Mouse (Mus musculus): ENCODE data around the gene Rps2. TPM values are rescaled to one million over a fixed set of nuclear protein-coding genes. Genes with fewer than 3 reads are reported as not detected.
"Not testable (repeated sequence)": the region's sequence is repeated elsewhere in the genome, so short reads cannot be mapped to it uniquely, and the experiment has no call there.

Gene Rps2
- 100 to 1,000 TPM; 564 to 585 TPM for total RNA-seq (2021)
- long read RNA-seq, experiment 1, transcript Rps2-208 (6 exons, 998 nt) = major isoform, 179 of 212 reads
- long read RNA-seq, experiment 1, transcript Rps2-201 (5 exons, 1,094 nt) = minor isoform, 24 of 212 reads
- long read RNA-seq, experiment 1, transcript Rps2-203 (3 exons, 637 nt) = minor isoform, 5 of 212 reads
- long read RNA-seq, experiment 1, partial matches to known transcripts = 2 of 212 reads
- long read RNA-seq, experiment 1, other reads (novel, unspliced or antisense) = 2 of 212 reads
- long read RNA-seq, experiment 2, transcript Rps2-201 (5 exons, 1,094 nt) = minor isoform, 13 of 153 reads
- long read RNA-seq, experiment 2, transcript Rps2-208 (6 exons, 998 nt) = major isoform, 139 of 153 reads
- long read RNA-seq, experiment 2, partial matches to known transcripts = 0 of 153 reads
- long read RNA-seq, experiment 2, other reads (novel, unspliced or antisense) = 0 of 153 reads

GRCm38 (mm10) chr17:24717943-24718342 is at the start of gene Rps2, which contains the start of gene Rnf151:
TSS of gene Rps2 (plus strand) at chr17:24718116.
TSS of gene Rnf151 (minus strand) at chr17:24718063.
- no peak for DNase-seq

DNA sequence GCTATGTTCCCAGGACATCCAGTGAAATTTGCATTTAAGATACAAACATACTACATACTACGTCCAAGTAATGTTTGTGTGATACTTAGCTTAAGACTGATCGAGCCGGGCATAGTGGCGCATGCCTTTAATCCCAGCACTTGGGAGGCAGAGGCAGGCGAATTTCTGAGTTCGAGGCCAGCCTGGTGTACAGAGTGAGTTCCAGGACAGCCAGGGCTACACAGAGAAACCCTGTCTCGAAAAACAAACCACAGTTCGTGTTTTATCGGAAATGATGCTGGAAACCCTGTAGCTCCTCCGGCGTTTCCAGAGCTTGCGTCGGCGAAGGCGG is 48.7 kb upstream of the Rps2 start:
- DNase-seq = not testable (repeated sequence)

DNA sequence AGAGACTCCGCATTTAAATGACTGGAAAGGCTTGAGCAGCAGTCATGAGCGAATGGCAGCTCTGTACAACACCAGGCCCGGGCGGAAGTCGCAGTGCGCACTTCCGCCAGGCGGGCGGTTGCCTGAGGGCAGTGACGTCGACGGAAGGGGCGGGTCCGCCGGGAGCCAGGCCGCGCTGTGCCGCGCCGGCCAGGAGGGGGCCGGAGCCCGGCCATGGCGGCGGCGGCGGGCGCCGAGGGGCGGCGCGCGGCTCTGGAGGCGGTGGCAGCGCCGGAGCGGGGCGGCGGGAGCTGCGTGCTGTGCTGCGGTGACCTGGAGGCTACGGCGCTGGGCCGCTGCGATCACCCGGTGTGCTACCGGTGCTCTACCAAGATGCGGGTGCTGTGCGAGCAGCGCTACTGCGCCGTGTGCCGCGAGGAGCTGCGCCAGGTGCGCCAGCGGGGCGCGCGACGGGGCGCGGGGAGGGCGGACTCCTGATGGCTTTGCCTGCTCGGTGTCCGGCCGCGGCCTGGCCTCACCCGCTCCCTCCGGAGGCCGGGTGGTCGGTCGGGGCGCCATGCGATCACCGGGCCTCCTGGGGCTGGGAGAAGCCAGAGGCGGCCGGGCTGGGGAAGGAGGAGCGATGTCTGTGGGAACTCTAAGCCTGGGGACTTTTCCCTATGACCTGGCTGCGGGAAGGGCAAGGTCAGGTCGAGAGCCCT is 48.2 kb upstream of the Rps2 start, which contains the start of gene Zfp598:
TSS of gene Zfp598 (plus strand) at position 143 of the 701 bp plus-strand sequence.
- peak; percentile 91 for DNase-seq

GRCm38 (mm10) chr17:24670246-24670844 is 47.6 kb upstream of the Rps2 start:
- no peak for DNase-seq

DNA sequence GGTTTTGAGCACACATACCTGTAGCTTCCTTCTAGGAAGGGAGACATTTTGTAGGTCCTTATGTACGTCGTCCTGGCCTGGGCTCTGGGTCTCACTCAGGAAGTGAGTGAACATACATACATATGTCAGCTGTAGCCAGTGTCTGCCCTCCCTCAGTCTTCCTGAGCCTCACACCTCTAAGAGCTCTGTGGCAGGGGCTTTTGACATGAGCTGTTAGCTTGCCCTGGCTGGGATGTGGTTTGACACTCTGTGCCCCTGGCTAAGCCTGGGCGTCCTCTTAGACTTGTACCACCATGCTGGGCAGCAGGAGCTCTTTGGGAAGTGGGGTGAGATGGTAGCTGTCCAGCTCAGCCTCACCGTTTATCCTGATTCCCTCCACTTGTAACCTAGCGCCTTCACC is 46.6 kb upstream of the Rps2 start:
- no peak for DNase-seq

DNA sequence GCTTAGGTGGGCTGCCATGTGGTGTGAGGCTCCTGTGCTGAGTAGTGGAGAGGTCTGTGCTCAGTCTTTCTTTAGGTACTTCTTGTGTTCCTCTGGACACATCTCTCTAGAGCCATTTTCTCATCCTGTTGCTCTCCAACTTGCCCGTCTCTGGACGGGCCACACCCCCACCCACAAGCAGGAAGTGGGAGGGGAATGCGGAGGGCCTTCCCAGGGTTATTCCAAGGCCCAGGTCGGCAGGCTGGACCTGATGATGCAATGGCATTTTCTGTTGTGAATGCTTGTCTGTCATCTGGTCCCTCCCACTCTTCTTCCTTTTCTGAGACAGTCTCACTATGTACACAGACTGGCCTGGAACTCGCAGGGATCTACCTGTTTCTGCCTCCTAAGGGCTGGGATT is 45.8 kb upstream of the Rps2 start:
- DNase-seq = peak; percentile 41

DNA sequence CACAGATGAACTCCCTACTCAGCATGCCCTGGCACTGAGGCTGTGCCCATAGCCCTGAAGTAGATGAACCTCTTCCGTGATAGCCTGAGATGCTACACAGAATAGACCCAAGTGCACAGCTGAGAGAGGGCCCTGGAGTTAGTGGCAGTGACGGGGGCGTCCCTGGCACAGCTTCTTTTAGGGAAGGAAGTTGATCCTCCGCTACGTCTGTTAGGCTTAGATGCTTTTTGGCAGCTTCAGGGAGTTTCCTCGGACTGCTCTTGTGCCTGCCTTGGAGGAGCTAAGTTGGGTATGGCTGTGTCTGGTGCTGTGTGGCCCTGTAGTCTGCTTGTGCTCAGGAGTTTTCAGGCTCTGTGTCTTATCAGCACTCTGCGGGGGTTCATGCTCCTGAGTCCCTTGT is 43.6 kb upstream of the Rps2 start:
- DNase-seq = no peak

GRCm38 (mm10) chr17:24676187-24676586 is 41.7 kb upstream of the Rps2 start:
- no peak for DNase-seq

DNA sequence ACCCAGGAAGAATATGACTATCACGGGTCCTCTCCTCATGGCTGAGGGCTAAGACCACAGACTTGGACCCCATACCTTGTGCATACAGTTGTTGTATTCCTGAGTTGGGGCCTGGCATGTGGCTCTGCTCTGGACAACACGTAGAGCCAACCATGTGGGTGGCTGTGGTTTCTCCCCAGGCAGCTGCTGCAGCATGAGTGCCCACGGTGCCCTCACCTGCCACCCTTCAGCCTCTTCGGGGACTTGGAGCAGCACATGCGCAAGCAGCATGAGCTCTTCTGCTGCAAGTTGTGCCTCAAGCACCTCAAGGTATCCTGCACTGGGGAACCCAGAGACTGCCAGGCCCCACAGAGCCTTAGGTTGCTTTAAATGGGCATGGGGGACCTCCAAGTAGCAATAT is 41.0 kb upstream of the Rps2 start:
- DNase-seq = no peak

DNA sequence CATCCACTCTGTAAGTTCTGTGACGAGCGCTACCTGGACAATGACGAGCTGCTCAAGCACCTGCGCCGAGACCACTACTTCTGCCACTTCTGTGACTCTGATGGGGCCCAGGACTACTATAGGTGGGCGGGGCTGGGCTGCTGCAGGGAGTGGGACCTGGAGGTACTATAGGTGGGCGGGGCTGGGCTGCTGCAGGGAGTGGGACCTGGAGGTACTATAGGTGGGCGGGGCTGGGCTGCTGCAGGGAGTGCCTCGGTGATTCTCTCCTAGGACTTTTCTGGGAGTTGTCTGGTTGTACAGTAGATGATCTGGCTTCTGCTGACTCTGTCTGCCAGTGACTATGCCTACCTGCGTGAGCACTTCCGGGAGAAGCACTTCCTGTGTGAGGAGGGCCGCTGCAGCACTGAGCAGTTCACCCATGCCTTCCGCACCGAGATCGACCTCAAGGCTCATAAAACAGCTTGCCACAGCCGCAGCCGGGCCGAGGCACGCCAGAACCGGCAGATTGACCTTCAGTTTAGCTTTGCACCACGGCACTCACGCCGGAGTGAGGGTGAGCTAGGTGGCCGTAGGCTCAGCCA is 40.3 kb upstream of the Rps2 start:
- no peak for DNase-seq

DNA sequence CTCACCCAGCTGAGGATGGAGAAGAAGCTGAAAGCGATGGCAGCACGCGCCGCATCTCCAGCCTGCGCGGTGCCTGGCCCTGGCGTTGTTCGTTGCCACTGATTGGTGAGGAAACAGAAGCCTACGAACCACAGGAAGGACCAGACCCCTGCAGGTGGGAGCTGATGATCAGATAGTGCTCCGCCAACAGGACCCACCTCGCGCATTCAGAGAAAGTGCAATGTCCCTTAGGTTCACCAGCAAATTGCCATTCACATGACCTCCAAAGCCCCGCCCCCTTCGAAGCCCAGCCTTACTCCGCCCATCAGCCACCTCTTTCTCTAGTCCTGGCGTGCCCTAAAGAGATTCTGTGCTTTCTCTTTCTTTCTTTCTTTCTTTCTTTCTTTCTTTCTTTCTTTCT is 31.4 kb upstream of the Rps2 start:
- DNase-seq = no peak

GRCm38 (mm10) chr17:24687146-24687595 is 30.7 kb upstream of the Rps2 start:
- peak; percentile 35 for DNase-seq

DNA sequence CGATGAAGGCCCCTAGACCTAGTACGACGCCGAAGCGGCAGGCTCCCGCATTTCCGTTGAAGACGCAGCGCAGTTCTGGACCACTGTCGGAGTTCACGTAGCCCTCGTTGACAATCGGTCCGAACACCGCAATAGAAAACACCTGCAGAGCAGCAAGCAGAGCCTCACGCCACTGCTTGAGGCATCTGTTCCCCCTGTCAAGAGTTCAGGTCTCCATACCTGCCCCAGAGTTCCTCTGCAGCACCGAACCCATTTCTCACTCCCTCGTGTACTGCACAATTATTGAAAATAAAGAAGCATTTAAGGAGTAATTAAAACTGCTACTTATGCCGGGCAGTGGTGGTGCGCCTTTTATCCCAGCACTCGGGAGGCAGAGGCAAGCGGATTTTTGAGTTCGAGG is 30.3 kb upstream of the Rps2 start:
- DNase-seq = no peak

- no peak for DNase-seq
Measured at GRCm38 (mm10) chr17:24689251-24690081, 28.4 kb upstream of the Rps2 start, which contains the start of gene Syngr3. TSS of gene Syngr3 (minus strand) at chr17:24689955.

DNA sequence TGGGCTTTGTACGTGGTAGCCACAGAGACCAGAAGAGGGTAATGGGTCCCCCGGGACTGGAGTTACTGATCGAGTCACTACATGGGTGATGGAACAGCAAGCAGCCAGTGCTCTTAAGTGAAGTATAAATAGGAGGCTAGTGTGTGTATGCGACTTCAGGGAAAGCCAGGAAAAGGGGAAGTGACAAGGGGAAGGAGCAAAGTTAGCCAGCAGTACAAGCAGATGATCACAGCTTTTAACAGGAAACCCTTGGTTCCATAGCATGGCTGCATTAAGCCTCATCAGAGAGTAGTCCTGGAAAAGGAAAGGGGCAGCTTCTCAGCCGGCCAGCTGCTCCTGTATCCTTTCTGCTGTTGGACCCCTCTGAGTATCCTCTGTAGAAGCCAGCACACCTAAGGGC is 25.5 kb upstream of the Rps2 start:
- no peak for DNase-seq

DNA sequence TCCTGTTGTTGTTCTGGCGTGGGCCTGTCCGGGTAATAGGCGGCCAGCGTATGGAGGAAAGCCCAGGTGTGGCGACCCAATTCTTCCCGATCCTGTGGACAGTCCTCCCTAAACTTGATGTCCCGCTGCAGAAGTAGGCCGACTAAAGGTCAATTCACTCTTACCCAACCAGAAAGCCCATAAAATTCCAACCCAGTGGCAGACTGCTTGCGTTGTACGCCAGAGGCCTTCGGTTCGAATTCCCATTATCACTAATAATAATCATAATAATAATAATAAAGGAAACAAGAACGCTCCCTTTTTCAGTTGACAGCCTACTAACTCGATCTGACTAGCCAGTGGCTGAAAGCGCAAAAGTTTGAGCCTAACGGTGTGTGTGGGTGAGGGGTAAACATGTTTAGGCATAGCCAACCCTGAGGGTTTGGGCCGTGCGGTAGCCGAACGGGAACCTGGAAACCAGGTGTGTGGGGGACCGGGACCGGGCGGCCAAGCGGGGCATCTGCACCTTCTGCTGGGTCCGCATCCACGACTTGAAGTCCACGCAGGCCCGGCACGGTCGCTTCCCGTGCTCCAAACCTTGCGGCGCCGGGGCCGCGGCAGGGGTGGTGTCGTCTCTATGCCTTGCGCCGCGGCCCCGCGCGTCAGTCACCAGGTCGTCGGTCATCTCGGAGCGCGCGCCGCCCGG is 22.4 kb upstream of the Rps2 start:
- DNase-seq = no peak

- DNase-seq = peak; percentile 92
Measured at GRCm38 (mm10) chr17:24696011-24696697, 21.8 kb upstream of the Rps2 start, which contains the start of the genes Gfer and Noxo1. TSS of gene Gfer (minus strand) at chr17:24696156. TSS of gene Noxo1 (plus strand) at chr17:24696234.

DNA sequence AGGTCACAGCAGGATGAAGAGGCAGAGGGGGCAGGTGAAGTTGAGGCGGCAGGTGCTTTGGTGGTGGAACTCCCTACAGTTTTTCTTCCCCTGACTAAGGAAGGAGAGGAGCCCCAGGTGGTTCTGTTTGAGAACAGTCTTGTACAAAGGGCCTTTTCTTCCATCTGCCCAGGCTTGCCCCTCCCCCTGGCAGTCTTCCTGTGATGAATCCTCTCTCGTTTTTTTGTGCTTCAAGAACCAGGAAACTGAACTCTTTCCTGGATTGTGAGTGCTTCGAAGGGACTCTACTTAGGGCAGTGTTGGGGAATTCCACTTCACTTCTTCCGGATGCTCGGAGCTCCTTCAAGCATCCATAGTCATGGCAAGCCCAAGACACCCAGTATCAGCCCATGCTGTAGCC is 19.9 kb upstream of the Rps2 start:
- DNase-seq = no peak

DNA sequence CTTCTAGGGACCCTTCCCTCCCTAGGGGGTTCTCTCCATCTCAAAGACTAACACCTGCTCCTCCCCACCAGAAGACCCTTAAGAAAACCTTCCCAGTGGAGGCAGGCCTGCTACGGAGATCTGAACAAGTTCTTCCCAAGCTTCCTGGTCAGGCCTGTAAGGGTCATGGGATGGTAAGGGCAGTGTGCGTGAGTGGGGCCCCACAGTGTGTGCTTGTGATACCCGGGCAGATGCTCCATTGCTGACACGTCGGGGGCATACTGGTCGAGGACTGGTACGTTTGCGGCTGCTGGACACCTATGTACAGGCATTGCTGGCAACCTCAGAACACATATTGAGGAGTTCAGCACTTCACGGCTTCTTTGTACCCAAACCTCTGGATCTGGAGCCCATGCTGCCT is 19.2 kb upstream of the Rps2 start:
- no peak for DNase-seq

- no peak for DNase-seq
Measured at GRCm38 (mm10) chr17:24699473-24699872, 18.4 kb upstream of the Rps2 start.

Data from gastrocnemius, postnatal 25 days (tissue).